Comparison of ENCODE assay signal across 17 mouse cellular contexts in genomic region chr8:63829096-63829495, GRCm38 (mm10).
"Had no signal": no experiment of that assay in that cellular context is flagged by ENCODE, and none has a peak within 500 bp of the region (broad histone marks: within the 10 kb centered on the region; RNA-seq: fewer than 3 reads in every experiment).

No protein-coding gene starts in this region.

- DNase-seq: liver, postnatal 0 days; lung, adult 2 months; lung, postnatal 14 days; lung, postnatal 36 days; right cerebral cortex, postnatal 14 days; spleen, adult 18-20 months; thymus, adult 2 months; thymus, postnatal 25 days; thymus, postnatal 4 days had no signal

- H3K9ac ChIP-seq: liver, embryonic 15.5 days; liver, postnatal 0 days; lung, embryonic 15.5 days; midbrain, embryonic 13.5 days; midbrain, embryonic 15.5 days; neural tube, embryonic 13.5 days; neural tube, embryonic 15.5 days had no signal

- H3K36me3 ChIP-seq: liver, embryonic 15.5 days; lung, embryonic 15.5 days; midbrain, embryonic 13.5 days; midbrain, embryonic 15.5 days; neural tube, embryonic 13.5 days; neural tube, embryonic 15.5 days had no signal

- H3K9me3 ChIP-seq: liver, embryonic 15.5 days; lung, embryonic 15.5 days; megakaryocyte, embryonic 14.5 days; midbrain, embryonic 13.5 days; midbrain, embryonic 15.5 days; neural tube, embryonic 13.5 days; neural tube, embryonic 15.5 days had no signal

- H3K27ac ChIP-seq: liver, embryonic 15.5 days; lung, embryonic 15.5 days; macrophage; midbrain, embryonic 13.5 days; midbrain, embryonic 15.5 days; neural tube, embryonic 13.5 days; neural tube, embryonic 15.5 days had no signal

- H3K4me1 ChIP-seq: liver, embryonic 15.5 days; lung, embryonic 15.5 days; megakaryocyte, embryonic 14.5 days; midbrain, embryonic 13.5 days; midbrain, embryonic 15.5 days; neural tube, embryonic 13.5 days; neural tube, embryonic 15.5 days had no signal

- H3K4me3 ChIP-seq: liver, embryonic 15.5 days; lung, embryonic 15.5 days; megakaryocyte, embryonic 14.5 days; midbrain, embryonic 13.5 days; midbrain, embryonic 15.5 days; neural tube, embryonic 13.5 days; neural tube, embryonic 15.5 days had no signal
